ENCODE assay signal across 24 mouse cellular contexts in genomic region chr11:46113211-46113610, GRCm38 (mm10). TPM values are rescaled to one million over a fixed set of nuclear protein-coding genes. Genes with fewer than 3 reads are reported as not detected.
DNase-seq lines count a peak whose midpoint lies in the region; TF ChIP-seq lines count a peak whose summit lies in the region.
"Had no signal": no experiment of that assay in that cellular context is flagged by ENCODE, and none has a peak within 500 bp of the region (broad histone marks: within the 10 kb centered on the region; RNA-seq: fewer than 3 reads in every experiment).

No protein-coding gene starts in this region.

- peaks cover 17% of the 10 kb centered on the region for H3K4me1 ChIP-seq in heart, adult 2 months (ENCODE audit: control insufficient read depth, insufficient read depth, low read length)
- H3K4me1 ChIP-seq: liver, embryonic 12.5 days had no signal

- no peak overlapping the region for H3K4me3 ChIP-seq in heart, adult 2 months
- H3K4me3 ChIP-seq: forebrain, embryonic 13.5 days; heart, embryonic 13.5 days; kidney, embryonic 15.5 days; liver, embryonic 12.5 days; neural tube, embryonic 13.5 days had no signal

- no peak for TF ChIP-seq CTCF in heart, adult 2 months (IDR thresholded peaks at IDR 0.05)

- peak in 1 of 2 experiments; percentile 62 for DNase-seq in heart, adult 2 months
- no peak for DNase-seq in heart, postnatal 14 days
- DNase-seq in adipocyte (ENCODE audit: low spot score), result peak; percentile 71
- DNase-seq in fibroblast of lung, adult 2 months (ENCODE audit: low read depth), result peak; percentile 49
- DNase-seq in heart, postnatal 25 days (ENCODE audit: low spot score), result peak; percentile 23
- no peak for DNase-seq in urinary bladder, postnatal 10 days (ENCODE audit: low spot score)
- no peak for DNase-seq in left cerebral cortex, postnatal 10 days (ENCODE audit: extremely low spot score in 1 of 2, low spot score in 2 of 2)
- DNase-seq: adrenal gland, adult 8-10 months; B cell, adult 2 months; cerebellum, adult 2 months; cerebellum, postnatal 14 days; kidney, adult 18-20 months; kidney, postnatal 25 days; left cerebral cortex, postnatal 4 days; liver, postnatal 0 days; lung, postnatal 36 days; right cerebral cortex, postnatal 4 days; thymus, postnatal 4 days had no signal

- peak overlapping the region; percentile 83 for H3K27ac ChIP-seq in heart, adult 2 months
- H3K27ac ChIP-seq: forebrain, embryonic 13.5 days; kidney, embryonic 15.5 days; liver, embryonic 12.5 days; neural tube, embryonic 13.5 days had no signal

- 74% methylated on average over 3 of the region's 3 CpGs for WGBS in heart, adult 2 months

- no peaks in the 10 kb centered on the region for H3K79me2 ChIP-seq in heart, adult 2 months (replicated peaks; ENCODE audit: control insufficient read depth, insufficient read depth, low read length)

- no peak overlapping the region for H3K9ac ChIP-seq in heart, adult 2 months (ENCODE audit: low read depth, low read length)
- H3K9ac ChIP-seq: forebrain, embryonic 13.5 days; kidney, embryonic 15.5 days; liver, embryonic 12.5 days; liver, postnatal 0 days; neural tube, embryonic 13.5 days had no signal

- TF ChIP-seq EP300 in heart, adult 2 months (IDR thresholded peaks at IDR 0.05; ENCODE audit: insufficient read depth, low read depth, low read length), result no peak

- no peaks in the 10 kb centered on the region for H3K27me3 ChIP-seq in heart, adult 2 months (ENCODE audit: control insufficient read depth, insufficient read depth, low read length)
- H3K27me3 ChIP-seq: forebrain, embryonic 13.5 days; heart, embryonic 13.5 days; kidney, embryonic 15.5 days; neural tube, embryonic 13.5 days had no signal

- intact Hi-C loops in heart, adult 2 months (cut with DNase I), result no loop called here
- intact Hi-C loops in heart, postnatal 14 days (cut with DNase I), result no loop called here
- intact Hi-C loops in heart, postnatal 25 days (cut with DNase I), result no loop called here
- intact Hi-C loops in left cerebral cortex, postnatal 10 days (cut with DNase I), result no loop called here

- no peak for TF ChIP-seq POLR2A in heart, adult 2 months (IDR thresholded peaks at IDR 0.05; ENCODE audit: insufficient read depth, low read depth, low read length)

- H3K36me3 ChIP-seq in heart, adult 2 months (ENCODE audit: control insufficient read depth, insufficient read depth, low read length), result peaks cover 9% of the 10 kb centered on the region
- H3K36me3 ChIP-seq: liver, embryonic 12.5 days had no signal

RNA-seq across cellular contexts. Expression of gene Nipal4, which starts 53.1 kb away (rescaled TPM):
- total RNA-seq in heart, adult 2 months (2021), result under 1 TPM; 0.11 to 0.18 TPM
- polyA plus RNA-seq in heart, adult 2 months (2012; rRNA removed), result 0.18 and 0.20 TPM in 2 replicates
- total RNA-seq in heart, postnatal 14 days (2021), result under 1 TPM; 0.07 to 0.24 TPM
- under 1 TPM in 1 of 2 experiments, not detected in 1; 0.08 TPM for total RNA-seq in heart, postnatal 25 days (2021)
- total RNA-seq in left cerebral cortex, postnatal 10 days (2021), result 1 to 10 TPM in 1 of 2 experiments, under 1 TPM in 1; 0.53 to 1.3 TPM
- total RNA-seq: megakaryocyte, adult 5-6 weeks had no signal
- polyA plus RNA-seq: liver, postnatal 0 days had no signal

RNA-seq across cellular contexts. Expression of gene Adam19, which starts 57.4 kb away (rescaled TPM):
- 10 to 100 TPM; 21.9 to 63.9 TPM for total RNA-seq in heart, adult 2 months (2021)
- polyA plus RNA-seq in heart, adult 2 months (2012; rRNA removed), result 17.7 and 32.1 TPM in 2 replicates
- 10 to 100 TPM; 56.8 to 77.7 TPM for total RNA-seq in heart, postnatal 14 days (2021)
- total RNA-seq in heart, postnatal 25 days (2021), result 10 to 100 TPM; 36.2 to 78.2 TPM
- total RNA-seq in left cerebral cortex, postnatal 10 days (2021), result 10 to 100 TPM; 30.6 to 35.1 TPM

Comparison
In these comparisons a context has a peak if more than half of its experiments do, and no peak if none do; other contexts are left out.
1. DNase-seq: peak in adipocyte (single experiment), fibroblast of lung, adult 2 months (single experiment) and heart, postnatal 25 days (single experiment); none in heart, postnatal 14 days (0 of 2), urinary bladder, postnatal 10 days (single experiment) and left cerebral cortex, postnatal 10 days (0 of 2).